Mouse (Mus musculus): ENCODE results near the gene Slc45a3.

Gene Slc45a3

DNA sequence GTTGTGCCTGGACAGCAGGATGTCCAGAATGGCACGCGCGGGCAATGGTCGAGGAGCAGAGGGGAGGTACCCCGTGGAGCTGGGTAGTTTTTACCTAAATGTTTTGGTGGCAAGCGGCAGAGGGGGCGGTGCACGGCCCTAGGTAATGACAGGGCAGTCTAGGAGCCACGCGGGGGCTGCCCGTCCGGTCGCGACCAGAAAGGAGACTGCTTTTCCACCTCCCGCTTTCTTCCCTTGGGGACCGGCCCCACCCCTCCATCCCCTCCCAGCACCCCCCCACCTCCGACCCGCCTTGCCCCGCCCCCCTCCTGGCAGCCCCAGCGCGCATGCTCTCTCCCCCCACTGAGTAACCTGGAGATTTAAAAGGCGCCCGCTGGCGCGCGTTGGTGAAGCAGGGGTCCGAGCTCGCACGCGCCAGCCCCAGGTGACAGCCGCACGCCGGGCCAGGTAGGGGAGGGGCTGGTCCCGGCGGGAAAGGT, at the start of gene Slc45a3:
Slc45a3 (plus strand) TSS at position 362 of the 479 bp plus-strand sequence.
- no peak for DNase-seq (ENCODE audit: low read depth, low spot score)

DNA sequence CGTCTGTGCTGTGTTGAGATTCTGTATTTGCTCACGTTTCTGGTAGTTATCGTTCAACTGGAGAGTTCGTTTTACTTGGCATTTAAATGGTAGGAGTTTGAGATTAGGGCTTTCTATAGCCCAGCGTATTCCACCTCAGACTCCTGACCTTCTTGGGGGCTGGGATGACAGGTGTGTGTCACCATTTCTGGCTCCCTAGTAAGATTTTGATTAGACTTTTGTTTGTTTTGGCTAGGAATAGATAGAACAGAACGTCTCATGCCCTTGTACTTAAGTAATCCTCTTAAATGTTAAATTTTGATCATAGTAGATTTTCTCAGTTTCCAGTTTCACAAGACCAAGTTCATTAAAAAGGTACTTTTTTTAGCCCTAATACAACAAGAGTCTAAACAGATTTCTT, 45.1 kb upstream of the Slc45a3 start:
- no peak for DNase-seq (ENCODE audit: low read depth, low spot score)

DNA sequence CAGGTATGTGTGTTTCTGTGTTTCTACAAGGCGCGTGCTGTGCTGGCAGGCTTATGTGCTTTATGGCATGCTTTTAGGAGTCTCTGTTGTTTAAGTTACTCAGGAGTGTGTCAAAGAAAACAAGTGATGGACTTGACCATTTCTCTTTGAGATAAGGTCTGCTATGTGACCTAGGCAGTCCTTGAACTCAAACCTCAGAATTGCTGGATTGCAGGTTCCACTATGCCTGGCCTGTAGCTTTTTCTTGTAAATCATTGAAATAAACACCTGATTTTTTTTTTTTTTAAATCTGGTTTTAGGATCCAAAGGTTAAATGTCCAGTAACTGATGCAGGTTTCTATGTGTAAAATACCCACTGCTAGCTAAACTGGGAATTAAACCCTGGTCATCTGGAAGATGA, 43.7 kb upstream of the Slc45a3 start:
- no peak for DNase-seq (ENCODE audit: low read depth, low spot score)

DNA sequence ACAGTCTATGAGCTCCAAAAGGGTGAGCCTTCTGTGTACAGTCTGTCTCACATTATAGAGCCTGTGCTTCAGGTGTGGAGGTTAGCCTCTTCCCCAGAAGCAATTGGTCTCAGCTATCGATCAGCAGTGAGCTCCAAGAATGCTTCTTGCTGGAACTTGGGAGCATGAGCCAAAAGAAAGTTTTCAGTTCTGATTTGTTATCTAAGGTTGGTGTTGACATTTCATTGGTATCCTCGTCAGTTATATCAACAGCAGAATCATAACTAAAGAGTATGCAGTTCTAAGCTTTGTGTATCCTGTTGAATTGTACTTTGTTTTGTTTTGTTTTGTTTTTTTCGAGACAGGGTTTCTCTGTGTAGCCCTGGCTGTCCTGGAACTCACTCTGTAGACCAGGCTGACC, 40.7 kb upstream of the Slc45a3 start:
- DNase-seq (ENCODE audit: low read depth, low spot score): no peak

DNA sequence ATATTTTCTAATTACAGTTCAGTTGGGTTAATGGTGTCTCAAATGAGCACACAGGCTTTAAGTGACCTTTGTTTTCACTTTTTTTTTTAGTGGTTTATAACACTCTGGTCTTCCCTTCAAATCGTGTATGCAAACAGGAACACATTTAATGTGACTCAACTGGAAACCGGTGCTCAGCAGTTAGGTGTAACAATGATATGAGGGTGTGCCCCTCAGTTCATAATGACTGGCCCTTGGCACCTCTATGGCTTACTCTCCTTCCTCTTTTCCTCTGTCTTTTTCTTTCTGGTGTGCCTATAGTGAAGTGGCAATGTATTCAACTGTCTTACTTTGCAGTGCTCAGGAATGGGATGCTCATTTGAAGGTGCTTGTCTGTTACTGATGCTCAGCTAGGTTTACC, 29.3 kb upstream of the Slc45a3 start:
- no peak for DNase-seq (ENCODE audit: low read depth, low spot score)

DNA sequence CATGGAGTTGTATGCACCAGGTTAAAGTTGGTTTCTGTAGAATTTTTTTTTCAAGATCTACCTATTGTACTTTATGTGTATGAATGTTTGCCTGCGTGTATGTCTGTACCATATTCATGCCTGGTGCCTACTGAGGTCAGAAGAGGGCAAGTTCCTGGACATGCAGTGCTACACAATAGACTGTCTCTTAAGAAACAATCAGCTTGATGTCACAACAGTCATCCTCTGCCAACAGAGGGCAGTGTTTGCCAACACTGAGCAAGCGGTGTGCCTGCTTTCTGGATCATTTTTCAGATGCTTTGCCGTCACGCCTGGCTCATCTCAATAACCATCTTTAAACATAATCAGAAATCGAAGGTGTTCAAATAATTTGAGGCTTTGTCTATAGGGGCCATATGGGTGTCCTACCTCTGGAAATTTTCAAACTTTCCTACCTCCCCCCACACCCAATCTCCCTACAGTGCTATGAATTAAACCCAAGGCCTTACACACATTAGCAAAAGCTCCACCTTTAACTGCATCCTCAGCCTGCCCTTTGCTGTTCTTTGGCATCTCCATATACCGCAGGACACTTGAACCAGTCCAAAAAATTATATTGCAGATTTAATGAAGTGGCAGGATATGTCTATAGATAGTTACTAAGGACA, 25.0 kb upstream of the Slc45a3 start:
- DNase-seq (ENCODE audit: low read depth, low spot score): peak; percentile 38

DNA sequence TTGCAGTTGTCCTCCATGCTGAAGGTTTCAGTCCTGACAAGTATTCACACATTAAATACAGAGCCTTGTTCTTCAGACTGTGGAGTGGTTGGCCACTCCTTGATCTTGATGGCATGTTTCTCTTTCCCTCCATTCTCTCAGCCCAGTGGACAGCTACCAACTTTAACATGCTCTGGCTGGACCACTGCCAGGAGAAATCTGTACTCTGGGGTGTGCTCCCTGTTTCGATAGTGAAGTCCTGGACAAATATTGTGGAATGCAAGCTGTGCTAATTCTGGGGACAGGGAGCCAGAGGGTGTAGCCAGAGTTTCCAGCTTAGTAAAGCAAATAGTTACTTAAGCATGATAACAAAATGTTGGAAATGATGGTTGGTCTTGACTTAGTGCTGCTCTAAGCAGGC, 24.0 kb upstream of the Slc45a3 start:
- peak; percentile 18 for DNase-seq (ENCODE audit: low read depth, low spot score)

DNA sequence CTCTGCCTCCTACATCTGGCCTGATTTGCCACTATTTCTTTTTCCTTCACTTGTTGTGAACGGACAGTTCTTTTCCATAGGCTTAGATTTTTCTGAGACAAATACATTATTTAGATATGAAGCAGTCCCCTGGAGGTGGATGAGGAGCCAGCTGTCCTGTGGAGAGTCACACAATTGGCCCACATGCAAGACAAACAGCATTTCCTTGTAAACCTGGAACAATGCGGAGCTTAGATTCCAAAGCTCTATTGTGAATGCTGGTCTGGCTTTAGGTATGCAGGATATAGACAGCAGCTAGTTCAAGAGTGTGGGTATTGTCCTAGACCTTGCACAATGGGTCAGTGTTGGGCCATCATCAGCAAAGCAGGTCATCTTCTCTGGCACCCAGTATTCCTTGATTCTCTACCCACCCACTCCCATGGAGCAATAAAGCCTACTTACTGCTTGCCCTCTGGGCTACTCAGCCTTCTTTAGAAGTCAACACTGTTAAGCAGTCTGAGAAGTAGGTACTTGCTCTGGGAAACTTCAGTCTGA, 22.0 kb upstream of the Slc45a3 start:
- DNase-seq (ENCODE audit: low read depth, low spot score): no peak

DNA sequence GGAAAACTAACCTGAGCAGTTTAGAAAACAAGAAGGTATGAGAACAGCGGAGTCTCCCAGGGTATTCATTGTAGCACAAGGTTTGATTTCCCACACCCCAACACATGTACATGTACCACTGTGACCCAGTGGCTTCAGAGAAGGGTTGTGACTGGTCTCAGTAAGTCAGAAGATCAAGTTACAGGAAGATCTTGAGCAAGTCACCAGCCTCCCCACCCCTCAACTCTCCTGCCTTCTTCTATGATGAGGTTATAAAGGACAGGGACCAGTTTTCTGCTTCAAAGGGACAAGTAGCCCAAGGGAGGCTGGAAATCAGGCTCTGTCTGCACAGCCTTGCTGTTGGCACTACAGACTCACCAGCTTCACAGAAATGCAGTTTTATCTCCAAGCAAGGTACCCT, 21.3 kb upstream of the Slc45a3 start:
- DNase-seq (ENCODE audit: low read depth, low spot score): no peak

DNA sequence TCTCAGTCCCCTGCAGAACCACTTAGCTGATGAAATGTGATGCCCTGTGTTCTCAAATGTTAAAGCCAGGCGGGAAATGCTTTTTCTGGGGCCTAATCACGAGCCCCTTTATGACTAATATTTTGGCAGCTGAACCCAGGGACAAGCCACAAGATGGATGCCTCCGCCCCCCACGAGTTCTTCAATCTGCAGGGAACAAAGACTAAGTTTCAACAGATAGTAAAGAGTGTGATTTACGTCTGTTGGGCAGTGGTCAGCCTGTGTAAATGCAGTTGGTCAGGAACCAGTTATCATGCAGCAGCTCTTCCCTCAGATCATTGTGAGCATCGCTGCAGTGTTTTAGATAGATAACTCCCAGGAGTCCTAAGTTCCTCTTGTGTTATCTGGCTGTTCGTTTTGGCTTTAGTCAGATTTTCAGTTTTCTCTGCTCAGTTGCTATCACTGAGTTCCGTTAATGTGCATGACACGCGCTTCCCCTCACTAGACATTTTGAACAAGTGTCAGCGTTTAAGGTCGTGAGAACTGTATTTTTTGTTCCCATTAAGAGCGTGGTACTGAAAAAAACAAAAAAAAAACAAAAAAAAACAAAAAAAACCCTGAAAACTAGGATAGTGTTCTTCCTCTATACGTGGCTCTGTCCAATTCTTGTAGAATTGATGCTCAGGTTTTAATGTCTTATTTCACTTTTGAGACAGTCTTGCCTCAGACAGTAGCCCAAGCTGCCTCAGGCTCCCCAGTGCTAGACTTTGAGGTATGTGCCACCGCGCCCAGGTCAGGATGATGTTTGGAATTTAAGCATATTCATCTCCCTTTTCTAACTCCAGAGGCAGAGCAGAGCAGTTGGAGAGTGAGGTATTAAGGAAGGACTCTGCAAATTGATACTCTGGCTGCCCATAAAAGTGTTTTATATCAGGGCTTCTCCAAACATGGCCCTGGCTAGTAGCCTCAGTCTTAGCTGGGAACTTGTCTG, 19.9 kb upstream of the Slc45a3 start:
- DNase-seq (ENCODE audit: low read depth, low spot score): peak; percentile 22

DNA sequence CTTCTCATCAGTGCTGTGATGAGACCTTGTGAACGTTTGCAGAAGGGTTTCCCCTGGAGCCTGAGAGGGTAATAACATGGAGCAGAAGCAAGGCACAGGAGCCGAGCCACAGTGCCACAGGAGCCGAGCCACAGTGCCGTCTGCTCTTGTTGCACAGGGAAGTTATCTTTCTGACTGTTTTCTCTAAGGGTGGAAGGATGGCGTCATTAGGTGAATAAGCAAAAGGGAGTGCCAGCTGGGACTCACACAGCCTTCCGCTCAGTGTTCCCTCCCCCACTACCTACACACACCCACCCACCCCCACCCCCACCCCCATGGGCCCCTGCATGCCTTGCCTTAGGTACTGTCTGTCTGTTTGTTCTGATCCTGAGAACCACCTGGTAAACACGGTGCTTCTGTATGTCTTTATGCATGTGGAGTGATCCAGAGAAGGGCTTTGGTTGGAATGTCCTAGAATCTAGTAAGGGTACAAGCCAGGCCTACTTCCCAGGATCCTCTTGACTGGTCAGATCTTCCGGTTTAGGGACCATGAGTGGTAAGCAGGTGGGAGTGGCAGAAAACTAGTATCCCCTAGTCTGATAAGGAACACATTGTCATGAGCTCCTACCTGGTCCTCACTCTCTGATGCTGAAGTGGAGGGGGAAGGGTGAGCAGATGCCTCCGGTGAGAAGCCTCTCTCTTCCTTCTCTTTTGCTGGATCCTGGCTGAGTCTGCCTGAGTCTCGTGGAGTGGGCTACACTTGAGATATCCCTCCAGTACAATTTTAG, 16.9 kb upstream of the Slc45a3 start:
- DNase-seq (ENCODE audit: low read depth, low spot score): no peak

DNA sequence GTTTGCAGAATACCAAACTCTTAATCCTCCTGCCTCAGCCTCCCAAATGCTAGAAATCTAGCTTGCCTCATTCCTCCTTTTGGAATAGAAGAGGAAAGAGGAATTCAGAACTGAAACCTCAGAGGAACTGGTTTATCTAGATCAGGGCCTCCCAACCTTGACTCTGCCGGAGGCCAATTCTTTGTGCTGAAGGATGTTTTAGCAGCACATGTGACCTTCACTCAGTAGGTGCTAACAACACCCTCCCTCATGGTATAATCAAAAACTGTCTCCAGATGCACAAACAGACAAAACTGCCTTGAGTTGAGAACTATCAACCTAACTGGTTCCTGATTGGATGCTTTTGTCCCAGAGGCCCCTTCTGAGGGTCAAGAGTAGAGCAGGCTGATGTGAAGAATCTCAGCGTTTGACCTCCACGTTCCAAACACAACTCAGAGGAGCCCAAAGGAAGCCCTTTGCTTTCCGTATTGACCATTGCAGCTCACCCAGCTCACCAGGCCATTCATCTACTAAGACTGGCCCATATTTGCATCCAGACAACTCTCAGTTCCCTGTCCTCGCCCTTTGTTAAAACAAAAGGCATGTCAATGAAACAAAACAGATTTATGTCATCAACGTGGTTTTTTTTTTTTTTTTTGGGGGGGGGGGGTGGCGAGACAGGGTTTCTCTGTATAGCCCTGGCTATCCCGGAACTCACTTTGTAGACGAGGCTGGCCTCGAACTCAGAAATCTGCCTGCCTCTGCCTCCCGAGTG, 16.1 kb upstream of the Slc45a3 start:
- DNase-seq (ENCODE audit: low read depth, low spot score): no peak

DNA sequence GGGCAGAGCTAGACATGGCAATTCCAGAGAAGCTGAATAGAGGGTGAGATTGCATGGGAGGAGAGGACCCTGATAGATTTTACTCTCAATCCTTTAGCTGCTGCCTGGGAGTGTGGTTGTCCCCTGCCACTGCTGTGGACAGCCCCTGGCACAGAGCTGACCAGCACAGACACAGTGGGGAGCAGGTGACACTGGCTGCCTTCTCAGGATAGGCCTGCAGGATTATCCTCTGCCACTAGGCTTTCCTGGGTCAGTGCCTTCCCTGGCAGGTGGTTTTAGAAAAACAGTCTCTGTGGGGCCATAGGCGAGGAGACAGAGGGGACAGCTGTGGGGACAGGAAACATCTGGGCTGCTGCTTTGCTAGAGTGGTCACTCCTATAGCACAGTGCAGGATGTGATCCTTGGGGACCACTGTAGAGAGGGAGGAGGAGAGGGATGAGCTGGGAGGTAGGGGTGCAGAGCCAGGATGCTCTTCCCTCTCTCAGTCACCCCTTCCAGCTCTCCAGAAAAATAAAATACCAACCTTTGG, 14.7 kb upstream of the Slc45a3 start:
- no peak for DNase-seq (ENCODE audit: low read depth, low spot score)

DNA sequence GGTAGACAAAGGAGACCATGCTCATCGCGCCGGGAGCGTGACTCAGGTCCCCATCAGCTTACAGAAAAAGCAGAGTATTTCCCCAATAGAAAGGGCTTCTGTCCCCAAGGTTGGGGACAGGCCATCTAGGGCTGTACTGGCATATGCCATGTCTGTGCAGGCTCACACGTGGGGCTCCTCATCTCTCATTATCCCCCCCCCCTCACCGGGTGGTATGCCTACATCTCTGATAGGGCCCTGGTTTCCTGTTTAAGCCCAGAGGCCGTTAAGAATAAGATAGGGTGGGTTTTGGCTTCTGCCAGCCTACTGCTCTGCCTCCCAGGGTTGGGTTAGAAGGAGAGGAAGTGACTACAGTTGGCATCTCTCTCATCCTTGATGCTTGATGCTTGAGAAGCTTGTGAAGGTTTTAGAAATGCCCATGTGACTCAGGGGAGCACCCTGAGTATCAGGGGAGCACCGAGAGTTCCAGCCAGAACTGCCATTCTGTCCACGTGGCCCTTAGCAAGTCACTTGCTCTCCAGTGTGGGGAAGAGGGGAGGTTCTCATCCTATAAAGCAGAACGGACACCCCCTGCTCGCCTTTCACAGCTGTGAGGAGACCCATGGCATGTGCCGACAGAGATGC, 8.4 kb upstream of the Slc45a3 start:
- no peak for DNase-seq (ENCODE audit: low read depth, low spot score)

DNA sequence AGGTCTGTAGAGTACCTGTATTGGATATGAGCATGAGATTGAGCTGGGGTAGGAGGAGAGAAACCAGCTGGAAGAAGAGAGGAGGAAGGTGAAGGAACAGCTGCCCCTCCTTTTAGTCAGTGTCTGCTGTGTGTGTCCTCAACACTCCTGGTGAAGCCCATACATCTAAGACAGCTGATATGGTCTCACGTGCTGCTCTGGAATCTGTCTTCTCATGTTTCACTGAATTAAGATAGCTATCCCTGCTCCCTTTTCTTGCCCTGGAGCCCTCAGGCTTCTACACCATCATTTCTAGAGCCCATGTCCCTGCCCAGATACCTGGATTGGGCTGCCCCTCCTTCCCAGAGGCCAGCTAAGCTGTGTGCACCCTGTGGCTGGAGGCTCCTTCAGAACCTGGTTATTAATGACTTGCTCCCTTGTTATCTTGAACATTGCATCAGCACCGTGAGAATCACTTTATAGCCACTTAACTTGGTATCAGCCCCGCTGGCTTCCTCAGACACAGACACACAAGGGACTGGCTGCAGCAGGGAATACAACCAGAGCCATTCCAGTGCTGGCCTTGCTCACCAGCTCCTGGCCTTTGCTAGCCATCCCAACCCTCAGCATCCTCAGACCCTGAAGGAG, 7.5 kb upstream of the Slc45a3 start:
- no peak for DNase-seq (ENCODE audit: low read depth, low spot score)

DNA sequence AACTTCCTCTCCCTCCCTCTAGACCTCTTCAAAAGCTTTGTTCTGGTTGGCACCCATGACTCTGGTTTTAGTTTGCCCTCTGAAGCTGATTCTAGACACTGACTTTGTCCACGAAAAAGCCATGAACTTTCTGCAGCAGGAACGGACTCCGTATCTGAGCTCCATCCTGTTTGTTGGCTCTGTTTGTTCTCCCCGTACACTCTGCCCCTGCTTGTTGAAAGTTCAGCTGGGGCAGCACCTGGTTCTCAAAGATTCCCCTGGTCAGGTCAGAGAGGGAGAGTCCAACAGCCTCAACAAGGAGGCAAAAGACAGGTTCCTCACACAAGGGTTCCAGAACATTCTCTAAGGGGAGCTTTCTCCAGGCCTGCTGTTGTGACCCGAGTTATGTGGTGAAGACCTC, 5.4 kb upstream of the Slc45a3 start:
- DNase-seq (ENCODE audit: low read depth, low spot score): no peak

DNA sequence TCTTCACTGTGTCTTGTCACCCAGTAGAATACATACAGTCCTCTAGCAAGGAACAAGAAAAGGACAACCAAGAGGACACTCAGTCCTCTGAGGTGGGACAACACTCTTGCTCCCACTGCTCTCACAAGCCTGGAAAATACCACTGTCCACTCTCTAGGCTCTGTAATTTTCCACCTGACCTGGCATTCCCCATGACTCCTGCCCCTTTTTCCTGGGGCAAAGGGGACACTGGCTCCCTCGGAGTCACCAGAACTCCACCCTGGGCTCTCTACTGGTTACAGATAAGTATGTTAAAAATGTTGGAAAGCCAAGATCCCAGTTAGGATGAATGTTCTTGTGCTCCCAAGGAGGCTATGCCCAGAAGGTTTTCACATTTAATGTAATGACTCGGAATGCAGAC, 1.8 kb upstream of the Slc45a3 start:
- no peak for DNase-seq (ENCODE audit: low read depth, low spot score)

DNA sequence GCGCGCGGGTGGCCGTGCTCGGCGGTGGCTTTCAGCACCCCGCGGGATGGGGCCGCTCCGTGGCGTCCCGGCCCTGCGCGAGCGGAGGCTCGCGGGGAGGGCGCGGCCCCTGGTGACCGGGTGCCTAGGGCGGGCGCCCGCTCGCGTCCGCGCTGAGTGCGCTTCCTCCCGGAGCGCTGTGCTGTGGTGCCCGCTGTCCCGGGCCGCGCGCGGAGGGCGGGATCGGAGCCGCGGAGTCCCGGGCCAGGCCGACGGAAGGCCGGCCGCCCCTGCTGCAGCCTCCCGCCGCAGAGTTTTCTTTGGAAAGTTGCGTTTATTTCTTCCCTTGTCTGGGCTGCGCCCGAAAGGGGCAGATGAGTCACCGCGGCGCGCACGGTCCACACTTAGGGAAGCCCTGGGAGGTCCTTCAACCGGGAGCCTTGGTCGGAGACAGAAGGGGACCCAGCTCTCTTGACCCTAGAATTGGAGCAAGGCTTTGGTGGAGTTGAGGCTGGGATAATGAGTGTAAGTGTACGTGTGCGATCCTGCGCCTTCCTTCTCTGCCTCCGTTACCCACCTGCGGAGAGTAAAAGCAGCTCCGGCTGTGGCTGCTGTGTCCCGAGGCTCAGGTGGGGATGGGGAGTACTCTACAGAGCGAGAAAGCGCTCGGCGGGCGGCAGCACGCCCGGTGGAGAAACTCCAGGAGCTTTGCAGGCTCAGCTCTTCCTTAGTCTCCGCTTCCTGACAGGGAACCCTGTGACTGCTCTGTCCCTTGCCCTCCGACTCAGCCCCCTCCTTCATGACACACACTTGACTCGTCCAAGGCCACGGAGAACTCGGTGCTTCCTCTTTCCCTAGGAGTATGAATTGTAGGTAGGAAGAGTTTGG, 551 bp downstream of the Slc45a3 start:
- no peak for DNase-seq (ENCODE audit: low read depth, low spot score)

DNA sequence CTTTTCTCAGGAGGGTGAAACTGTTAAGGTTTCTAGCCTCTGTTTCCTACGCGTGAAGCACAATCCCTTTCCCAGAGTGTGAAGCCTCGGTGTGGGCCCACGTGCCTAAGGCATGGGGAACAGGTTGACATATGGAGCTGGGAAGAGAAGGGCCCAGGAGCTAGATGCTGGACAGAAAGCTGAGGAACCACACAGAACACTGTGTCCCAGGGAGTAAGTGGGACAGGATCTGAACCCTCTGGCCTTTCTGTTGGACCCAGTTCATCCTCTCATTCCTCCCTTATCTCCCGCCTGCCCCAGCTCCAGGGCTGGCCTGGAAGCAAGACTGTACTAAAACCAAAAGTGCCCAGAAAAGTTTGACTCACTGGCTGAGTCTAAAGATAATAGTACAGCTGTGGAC, 1.3 kb downstream of the Slc45a3 start:
- DNase-seq (ENCODE audit: low read depth, low spot score): no peak
